Mouse (Mus musculus): ENCODE measurements around the gene Gm49388. TPM values are rescaled to one million over a fixed set of nuclear protein-coding genes. Genes with fewer than 3 reads are reported as not detected.
A peak's percentile ranks its signal among the peaks of the same experiment; 100 is the strongest.

Gene Gm49388
- polyA plus RNA-seq, 1 experiment from 2014 or later = not detected

DNA sequence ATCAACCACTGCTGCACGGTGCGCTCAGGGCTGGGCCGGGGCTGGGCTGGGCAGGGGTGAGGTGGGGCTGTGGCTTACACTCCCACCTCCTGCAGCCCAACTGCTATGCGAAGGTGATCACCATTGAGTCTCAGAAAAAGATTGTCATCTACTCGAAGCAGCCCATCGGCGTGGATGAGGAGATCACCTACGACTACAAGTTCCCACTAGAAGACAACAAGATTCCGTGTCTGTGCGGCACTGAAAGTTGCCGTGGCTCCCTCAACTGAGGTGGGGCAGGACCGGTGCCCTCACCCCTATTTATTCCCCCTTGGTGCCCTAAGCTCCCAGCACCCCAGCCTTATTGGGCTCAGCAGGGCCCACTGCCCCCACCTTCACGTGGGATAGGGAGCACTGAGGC is 13.8 kb downstream of the Gm49388 start:
- Histone ChIP-seq H3K27me3 (ENCODE audit: control insufficient read depth, insufficient read depth, low read length) (no peaks in the 10 kb centered on the region), H3K4me1 (ENCODE audit: control insufficient read depth in 2 of 2, insufficient read depth in 2 of 2, low read length in 2 of 2) (peaks cover 2 to 5% of the 10 kb centered on the region in 2 experiments; a peak in 1 of 4 replicates), H3K4me3 (ENCODE audit: control insufficient read depth in 1 of 2, insufficient read depth in 1 of 2, low read depth in 1 of 2, low read length in 2 of 2) (no peak overlapping the region), H3K27ac (replicated peaks in 1 of 2; ENCODE audit: control insufficient read depth in 1 of 2, insufficient read depth in 1 of 2, low read depth in 2 of 2, low read length in 2 of 2) (no peak overlapping the region), H3K9me3 (ENCODE audit: control insufficient read depth, low read length) (no peaks in the 10 kb centered on the region), H3K9ac (ENCODE audit: low read length) (no peak overlapping the region), H3K36me3 (ENCODE audit: control insufficient read depth, insufficient read depth, low read length) (peaks cover 69% of the 10 kb centered on the region), H3K4me2 (ENCODE audit: low read length) (no peak overlapping the region)
- ATAC-seq (ENCODE audit: insufficient number of reproducible peaks, insufficient read depth, low FRiP score, low read depth) = no peak
- 93% methylated on average over 13 of the region's 13 CpGs for WGBS

- Histone ChIP-seq H3K4me3 (ENCODE audit: control insufficient read depth in 1 of 2, insufficient read depth in 1 of 2, low read depth in 1 of 2, low read length in 2 of 2) (no peak overlapping the region), H3K27me3 (ENCODE audit: control insufficient read depth, insufficient read depth, low read length) (no peaks in the 10 kb centered on the region), H3K27ac (replicated peaks in 1 of 2; ENCODE audit: control insufficient read depth in 1 of 2, insufficient read depth in 1 of 2, low read depth in 2 of 2, low read length in 2 of 2) (no peak overlapping the region), H3K9me3 (ENCODE audit: control insufficient read depth, low read length) (no peaks in the 10 kb centered on the region), H3K36me3 (ENCODE audit: control insufficient read depth, insufficient read depth, low read length) (peaks cover 64% of the 10 kb centered on the region), H3K4me1 (ENCODE audit: control insufficient read depth in 2 of 2, insufficient read depth in 2 of 2, low read length in 2 of 2) (peaks cover 2 to 5% of the 10 kb centered on the region in 2 experiments; a peak in 1 of 4 replicates), H3K4me2 (ENCODE audit: low read length) (no peak overlapping the region), H3K9ac (ENCODE audit: low read length) (no peak overlapping the region)
- ATAC-seq (ENCODE audit: insufficient number of reproducible peaks, insufficient read depth, low FRiP score, low read depth) = no peak
- WGBS = 89% methylated on average over 1 of the region's 1 CpGs
These were observed 14.3 kb downstream of the Gm49388 start for GRCm38 (mm10) chr7:127799738-127800137.

DNA sequence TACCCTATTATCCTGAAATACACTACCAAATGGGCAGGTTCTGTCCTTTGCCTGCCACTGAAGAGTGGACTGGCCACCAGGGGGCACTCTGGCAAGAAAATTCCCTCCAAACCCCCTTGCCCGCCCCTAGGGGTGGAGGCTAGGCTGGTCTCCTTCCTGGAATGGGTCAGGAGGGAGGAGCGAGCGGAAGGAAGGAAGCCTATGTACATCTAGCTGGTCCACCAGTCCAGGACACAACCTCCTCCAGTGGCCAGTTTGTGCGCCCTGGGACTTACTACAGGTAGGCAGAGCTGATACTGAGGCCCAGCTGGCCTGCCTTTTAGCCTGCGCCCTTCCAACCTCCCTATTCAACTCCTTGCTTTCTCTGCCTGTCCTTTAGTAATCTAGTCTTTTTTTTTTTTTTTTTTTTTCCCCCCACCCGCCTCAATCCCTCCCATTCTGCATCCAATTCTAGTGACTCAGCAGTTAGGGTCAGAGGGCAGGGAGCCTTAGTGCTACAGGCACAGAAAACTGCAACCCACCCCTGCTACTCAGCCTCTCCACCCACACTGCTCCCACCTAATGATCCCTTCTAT is 15.1 kb downstream of the Gm49388 start, which contains the start of gene Hsd3b7:
Gene Hsd3b7 (plus strand): TSS at position 170 of the 575 bp plus-strand sequence.
- peak within 1 kb of the TSS; percentile 65 for H3K4me2 ChIP-seq (ENCODE audit: low read length)
- peak within 1 kb of the TSS in 1 of 2 experiments; percentile 35; a peak in 2 of 4 replicates for H3K27ac ChIP-seq (replicated peaks in 1 of 2; ENCODE audit: control insufficient read depth in 1 of 2, insufficient read depth in 1 of 2, low read depth in 2 of 2, low read length in 2 of 2)
- WGBS = 21% methylated on average over 6 of the region's 6 CpGs
- H3K4me3 ChIP-seq (ENCODE audit: control insufficient read depth in 1 of 2, insufficient read depth in 1 of 2, low read depth in 1 of 2, low read length in 2 of 2) = peak within 1 kb of the TSS; percentile 28 to 29
- peaks cover 2 to 5% of the 10 kb centered on the region in 2 experiments; a peak in 1 of 4 replicates for H3K4me1 ChIP-seq (ENCODE audit: control insufficient read depth in 2 of 2, insufficient read depth in 2 of 2, low read length in 2 of 2)
- H3K9ac ChIP-seq (ENCODE audit: low read length) = peak within 1 kb of the TSS; percentile 45
- H3K9me3 ChIP-seq (ENCODE audit: control insufficient read depth, low read length) = no peaks in the 10 kb centered on the region
- ATAC-seq (ENCODE audit: insufficient number of reproducible peaks, insufficient read depth, low FRiP score, low read depth) = peak; percentile 77
- no peaks in the 10 kb centered on the region for H3K27me3 ChIP-seq (ENCODE audit: control insufficient read depth, insufficient read depth, low read length)
- H3K36me3 ChIP-seq (ENCODE audit: control insufficient read depth, insufficient read depth, low read length) = peaks cover 56% of the 10 kb centered on the region

- 82% methylated on average over 8 of the region's 8 CpGs for WGBS
- Histone ChIP-seq H3K9me3 (ENCODE audit: control insufficient read depth, low read length) (no peaks in the 10 kb centered on the region), H3K4me2 (ENCODE audit: low read length) (peak overlapping the region; percentile 65), H3K4me3 (ENCODE audit: control insufficient read depth in 1 of 2, insufficient read depth in 1 of 2, low read depth in 1 of 2, low read length in 2 of 2) (peak overlapping the region; percentile 28 to 29; a peak in 2 of 4 replicates), H3K27ac (replicated peaks in 1 of 2; ENCODE audit: control insufficient read depth in 1 of 2, insufficient read depth in 1 of 2, low read depth in 2 of 2, low read length in 2 of 2) (peak overlapping the region in 1 of 2 experiments; percentile 35; a peak in 1 of 4 replicates), H3K9ac (ENCODE audit: low read length) (peak overlapping the region; percentile 45), H3K27me3 (ENCODE audit: control insufficient read depth, insufficient read depth, low read length) (no peaks in the 10 kb centered on the region), H3K4me1 (ENCODE audit: control insufficient read depth in 2 of 2, insufficient read depth in 2 of 2, low read length in 2 of 2) (peaks cover 2 to 5% of the 10 kb centered on the region in 2 experiments; a peak in 1 of 4 replicates), H3K36me3 (ENCODE audit: control insufficient read depth, insufficient read depth, low read length) (peaks cover 50% of the 10 kb centered on the region)
- ATAC-seq (ENCODE audit: insufficient number of reproducible peaks, insufficient read depth, low FRiP score, low read depth) = no peak
These were observed 15.7 kb downstream of the Gm49388 start for GRCm38 (mm10) chr7:127801010-127801621.

- Histone ChIP-seq H3K4me3 (ENCODE audit: control insufficient read depth in 1 of 2, insufficient read depth in 1 of 2, low read depth in 1 of 2, low read length in 2 of 2) (no peak overlapping the region), H3K4me1 (ENCODE audit: control insufficient read depth in 2 of 2, insufficient read depth in 2 of 2, low read length in 2 of 2) (peaks cover 2 to 5% of the 10 kb centered on the region in 2 experiments; a peak in 1 of 4 replicates), H3K27ac (replicated peaks in 1 of 2; ENCODE audit: control insufficient read depth in 1 of 2, insufficient read depth in 1 of 2, low read depth in 2 of 2, low read length in 2 of 2) (no peak overlapping the region), H3K9ac (ENCODE audit: low read length) (no peak overlapping the region), H3K4me2 (ENCODE audit: low read length) (no peak overlapping the region), H3K9me3 (ENCODE audit: control insufficient read depth, low read length) (no peaks in the 10 kb centered on the region), H3K27me3 (ENCODE audit: control insufficient read depth, insufficient read depth, low read length) (no peaks in the 10 kb centered on the region), H3K36me3 (ENCODE audit: control insufficient read depth, insufficient read depth, low read length) (peaks cover 38% of the 10 kb centered on the region)
- ATAC-seq (ENCODE audit: insufficient number of reproducible peaks, insufficient read depth, low FRiP score, low read depth) = no peak
- WGBS = 88% methylated on average over 17 of the region's 17 CpGs
These were observed 16.9 kb downstream of the Gm49388 start for GRCm38 (mm10) chr7:127802313-127802712.

- 66% methylated on average over 5 of the region's 5 CpGs for WGBS
- H3K9ac ChIP-seq (ENCODE audit: low read length) = no peak overlapping the region
- H3K4me2 ChIP-seq (ENCODE audit: low read length) = no peak overlapping the region
- H3K27me3 ChIP-seq (ENCODE audit: control insufficient read depth, insufficient read depth, low read length) = no peaks in the 10 kb centered on the region
- ATAC-seq (ENCODE audit: insufficient number of reproducible peaks, insufficient read depth, low FRiP score, low read depth) = no peak
- H3K4me1 ChIP-seq (ENCODE audit: control insufficient read depth in 2 of 2, insufficient read depth in 2 of 2, low read length in 2 of 2) = peaks cover 0 to 1% of the 10 kb centered on the region in 2 experiments; a peak in 2 of 4 replicates
- H3K36me3 ChIP-seq (ENCODE audit: control insufficient read depth, insufficient read depth, low read length) = 0 out of 2 replicates have a peak, but pooled peaks cover 3% of the 10 kb centered on the region
- H3K27ac ChIP-seq (replicated peaks in 1 of 2; ENCODE audit: control insufficient read depth in 1 of 2, insufficient read depth in 1 of 2, low read depth in 2 of 2, low read length in 2 of 2) = no peak overlapping the region
- no peak overlapping the region for H3K4me3 ChIP-seq (ENCODE audit: control insufficient read depth in 1 of 2, insufficient read depth in 1 of 2, low read depth in 1 of 2, low read length in 2 of 2)
- no peaks in the 10 kb centered on the region for H3K9me3 ChIP-seq (ENCODE audit: control insufficient read depth, low read length)
These were observed 23.4 kb downstream of the Gm49388 start for GRCm38 (mm10) chr7:127808821-127809220.

GRCm38 (mm10) chr7:127809846-127810245 is 24.4 kb downstream of the Gm49388 start:
- Histone ChIP-seq H3K4me1 (ENCODE audit: control insufficient read depth in 2 of 2, insufficient read depth in 2 of 2, low read length in 2 of 2) (peaks cover 0 to 10% of the 10 kb centered on the region in 2 experiments; a peak in 2 of 4 replicates), H3K4me2 (ENCODE audit: low read length) (no peak overlapping the region), H3K36me3 (ENCODE audit: control insufficient read depth, insufficient read depth, low read length) (0 out of 2 replicates have a peak, but pooled peaks cover 3% of the 10 kb centered on the region), H3K27me3 (ENCODE audit: control insufficient read depth, insufficient read depth, low read length) (no peaks in the 10 kb centered on the region), H3K9me3 (ENCODE audit: control insufficient read depth, low read length) (no peaks in the 10 kb centered on the region), H3K9ac (ENCODE audit: low read length) (no peak overlapping the region), H3K27ac (replicated peaks in 1 of 2; ENCODE audit: control insufficient read depth in 1 of 2, insufficient read depth in 1 of 2, low read depth in 2 of 2, low read length in 2 of 2) (no peak overlapping the region), H3K4me3 (ENCODE audit: control insufficient read depth in 1 of 2, insufficient read depth in 1 of 2, low read depth in 1 of 2, low read length in 2 of 2) (no peak overlapping the region)
- ATAC-seq (ENCODE audit: insufficient number of reproducible peaks, insufficient read depth, low FRiP score, low read depth) = no peak
- 100% methylated on average over 1 of the region's 1 CpGs for WGBS
